Mouse (Mus musculus) bone marrow, adult 2 months (tissue): ENCODE results near the gene Tprn. TPM values are rescaled to one million over a fixed set of nuclear protein-coding genes. Genes with fewer than 3 reads are reported as not detected.
A peak's percentile ranks its signal among the peaks of the same experiment; 100 is the strongest.
"Not testable (repeated sequence)": the region's sequence is repeated elsewhere in the genome, so short reads cannot be mapped to it uniquely, and the experiment has no call there.

Experiments used
- H3K27ac ChIP-seq: fragments of 200-500 bp; 2 replicates; pipeline ENCODE4 v1.5.1; 2012; ENCODE audit warnings: low read depth, mild to moderate bottlenecking, control low read depth, inconsistent platforms, low read length; ENCODE audit not compliant: control insufficient read depth, poor library complexity, insufficient read depth
- H3K4me1 ChIP-seq: fragments of 200-500 bp; 2 replicates; pipeline ENCODE4 v1.6.1; 2011; ENCODE audit warnings: low read length; ENCODE audit not compliant: control insufficient read depth, insufficient read depth
- H3K4me3 ChIP-seq: fragments of 200-500 bp; replicated peaks from 2 replicates; pipeline ENCODE3; 2011; ENCODE audit warnings: mild to moderate bottlenecking, low read depth, low read length, control low read depth; ENCODE audit not compliant: control insufficient read depth
- CTCF ChIP-seq: fragments of 200-500 bp; IDR thresholded peaks from 2 replicates; pipeline ENCODE4 v1.5.1; 2011; ENCODE audit warnings: low read length, control low read depth; ENCODE audit not compliant: control insufficient read depth, insufficient read depth
- POLR2A ChIP-seq: fragments of 200-500 bp; IDR thresholded peaks from 2 replicates; pipeline ENCODE4 v1.6.1; 2011; ENCODE audit warnings: low read depth, mild to moderate bottlenecking, control low read depth, low read length, borderline replicate concordance; ENCODE audit not compliant: control insufficient read depth
- WGBS: fragments of 180-500 bp; shearing (Covaris S2); methylation state at CpG from one replicate; pipeline ENCODE4 v1.1.7; 2018; 5-methylcytosine and 5-hydroxymethylcytosine counted together
- polyA plus RNA-seq: library from polyadenylated mRNA; stranded (reverse); fragments of >200 nt; gene quantifications from 2 replicates; pipeline ENCODE4 v1.2.4, GENCODE M21; 2011; ENCODE audit warnings: low replicate concordance; ENCODE audit not compliant: missing spikeins, insufficient read depth, insufficient read length

Gene Tprn
- polyA plus RNA-seq, 1 experiment, result 17.5 TPM

GRCm38 (mm10) chr2:25242101-25242506, 20.3 kb upstream of the Tprn start, which contains the start of the genes Rnf208 and Cysrt1:
TSS of gene Rnf208 (plus strand) at chr2:25242255.
TSS of gene Cysrt1 (minus strand) at chr2:25242452.
- H3K4me3 ChIP-seq, result no peak within 1 kb of the TSS
- WGBS, result under 1% methylated on average over 56 of the region's 59 CpGs
- no peak within 1 kb of the TSS; the same call in 1 of the 2 replicates for H3K27ac ChIP-seq
- no peak for TF ChIP-seq POLR2A
- no peak for TF ChIP-seq CTCF
- H3K4me1 ChIP-seq, result peaks cover 2% of the 10 kb centered on the region

- Histone ChIP-seq H3K4me3 (no peak overlapping the region), H3K4me1 (peaks cover 2% of the 10 kb centered on the region), H3K27ac (no peak overlapping the region)
- TF ChIP-seq CTCF, result no peak
- TF ChIP-seq POLR2A, result no peak
- WGBS, result 81% methylated on average over 8 of the region's 8 CpGs
Measured at GRCm38 (mm10) chr2:25243342-25243741, 19.1 kb upstream of the Tprn start.

DNA sequence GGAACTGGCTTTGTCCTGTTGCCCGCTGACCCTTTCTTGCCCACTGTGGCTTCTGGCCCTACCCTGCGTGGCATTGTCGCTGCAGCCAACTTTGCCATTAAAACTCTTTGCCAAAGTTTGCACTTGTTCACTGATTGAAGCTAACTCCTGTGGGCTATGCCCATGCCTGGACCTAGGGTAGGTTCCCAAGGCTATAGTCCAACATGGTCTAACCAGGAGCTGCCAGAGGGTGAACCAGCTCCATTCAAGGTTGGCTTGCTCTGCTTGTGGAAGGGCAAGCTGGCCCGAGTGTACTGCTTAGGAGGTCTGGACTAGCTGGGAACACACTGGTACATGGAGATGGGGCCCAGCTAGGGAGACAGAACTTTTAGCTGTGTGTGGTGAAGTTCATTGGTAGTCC, 18.3 kb upstream of the Tprn start:
- Histone ChIP-seq H3K4me3 (no peak overlapping the region), H3K27ac (no peak overlapping the region), H3K4me1 (peaks cover 2% of the 10 kb centered on the region)
- TF ChIP-seq POLR2A (no peak), CTCF (no peak)
- WGBS, result 85% methylated on average over 4 of the region's 4 CpGs

- no peak within 1 kb of the TSS for H3K4me3 ChIP-seq
- 86% methylated on average over 10 of the region's 10 CpGs for WGBS
Measured at GRCm38 (mm10) chr2:25246183-25247072, 16.0 kb upstream of the Tprn start, which contains the start of gene AL732309.1. TSS of gene AL732309.1 (minus strand) at chr2:25246863.

GRCm38 (mm10) chr2:25252331-25252730, 10.1 kb upstream of the Tprn start:
- TF ChIP-seq POLR2A, result no peak
- peak; percentile 45; the same call in 1 of the 2 replicates for TF ChIP-seq CTCF
- no peak overlapping the region for H3K27ac ChIP-seq
- no peak overlapping the region for H3K4me3 ChIP-seq
- 85% methylated on average over 1 of the region's 1 CpGs for whole genome bisulfite sequencing
- no peaks in the 10 kb centered on the region for H3K4me1 ChIP-seq

More at GRCm38 (mm10) chr2:25246183-25247072, 16.0 kb upstream of the Tprn start, which contains the start of gene AL732309.1:
- H3K27ac ChIP-seq, result no peak within 1 kb of the TSS
- TF ChIP-seq CTCF, result no peak
- no peak for TF ChIP-seq POLR2A
- H3K4me1 ChIP-seq, result no peaks in the 10 kb centered on the region; the same call in 1 of the 2 replicates

DNA sequence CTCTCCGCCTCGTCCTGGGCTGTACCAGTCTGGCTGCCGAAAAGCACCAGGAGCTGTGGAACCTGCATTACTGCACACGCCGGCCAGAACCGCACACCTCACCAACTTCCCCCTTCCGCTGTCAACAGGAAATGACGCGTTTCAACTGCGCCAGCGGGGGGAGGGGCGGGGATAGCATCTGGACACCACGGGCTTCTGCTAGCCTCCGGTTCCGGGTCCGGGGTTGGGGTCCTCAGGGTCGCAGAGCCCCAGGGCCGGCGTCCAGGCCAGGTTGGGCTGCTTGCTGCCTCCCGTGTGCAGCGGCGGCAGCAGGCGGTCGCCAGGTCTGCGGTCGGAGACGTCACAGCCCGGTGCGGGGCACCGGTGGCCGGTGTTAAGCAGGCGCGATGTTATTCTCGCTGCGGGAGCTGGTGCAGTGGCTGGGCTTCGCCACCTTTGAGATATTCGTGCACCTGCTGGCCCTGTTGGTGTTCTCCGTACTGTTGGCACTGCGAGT, 7.1 kb upstream of the Tprn start, which contains the start of gene Tmem203:
Tmem203 (plus strand) TSS at position 156 of the 496 bp plus-strand sequence.
- under 1% methylated on average over 39 of the region's 39 CpGs for WGBS
- Histone ChIP-seq H3K27ac (peak within 1 kb of the TSS; percentile 88), H3K4me3 (peak within 1 kb of the TSS; percentile 93), H3K4me1 (no peaks in the 10 kb centered on the region)
- TF ChIP-seq POLR2A (peak; percentile 71; the same call in 1 of the 2 replicates), CTCF (no peak)

- 21% methylated on average over 12 of the region's 12 CpGs for WGBS
- not testable (repeated sequence) for H3K27ac ChIP-seq, H3K4me1 ChIP-seq
- TF ChIP-seq CTCF, result 0 out of 2 replicates have a peak, but pooled peaks have one; percentile 27
- H3K4me3 ChIP-seq, result peak overlapping the region; percentile 4
Measured at GRCm38 (mm10) chr2:25256443-25257109, 5.8 kb upstream of the Tprn start.

GRCm38 (mm10) chr2:25257250-25257649, 5.2 kb upstream of the Tprn start:
- not testable (repeated sequence) for H3K27ac ChIP-seq, H3K4me1 ChIP-seq, H3K4me3 ChIP-seq
- 77% methylated on average over 5 of the region's 5 CpGs for WGBS
